Mouse (Mus musculus) hindbrain, embryonic 11.5 days (tissue): Measurements from ENCODE around the gene D3Ertd254e. TPM values are rescaled to one million over a fixed set of nuclear protein-coding genes. Genes with fewer than 3 reads are reported as not detected.

Experiments used
- ATAC-seq: fragments of 200-750 bp; cut with Nextera tagmentation; 2 replicates; pipeline ENCODE4 v1.8.0; 2017; ENCODE audit warnings: mild to moderate bottlenecking, moderate TSS enrichment, moderate library complexity; ENCODE audit not compliant: low FRiP score
- DNase-seq: peaks from one replicate; pipeline ENCODE4 v3.0.0-alpha.2; 2015; ENCODE audit warnings: low spot score
- H3K27ac ChIP-seq: fragments of 300-500 bp; sonication (generic); 2 replicates; pipeline ENCODE4 v1.5.1; 2014; ENCODE audit warnings: mild to moderate bottlenecking, low read depth, low read length
- H3K27me3 ChIP-seq: fragments of 300-500 bp; sonication (generic); 2 replicates; pipeline ENCODE4 v1.6.1; 2014; ENCODE audit warnings: mild to moderate bottlenecking, low read length, moderate library complexity, mixed read lengths; ENCODE audit not compliant: control insufficient read depth, insufficient read depth
- H3K36me3 ChIP-seq: fragments of 300-500 bp; sonication (generic); 2 replicates; pipeline ENCODE4 v1.6.1; 2014; ENCODE audit warnings: mild to moderate bottlenecking, low read length, moderate library complexity, mixed read lengths; ENCODE audit not compliant: control insufficient read depth, insufficient read depth
- H3K4me1 ChIP-seq: fragments of 300-500 bp; sonication (generic); replicated peaks from 2 replicates; pipeline ENCODE4 v1.6.1; 2014; ENCODE audit warnings: low read length, mixed read lengths; ENCODE audit not compliant: control insufficient read depth, insufficient read depth
- H3K4me2 ChIP-seq: fragments of 300-500 bp; sonication (generic); replicated peaks from 2 replicates; pipeline ENCODE4 v1.6.1; 2014; ENCODE audit warnings: mild to moderate bottlenecking, low read depth, low read length
- H3K4me3 ChIP-seq: fragments of 300-500 bp; sonication (generic); 2 replicates; pipeline ENCODE4 v1.5.1; 2014; ENCODE audit warnings: low read depth, low read length
- H3K9ac ChIP-seq: fragments of 300-500 bp; sonication (generic); 2 replicates; pipeline ENCODE4 v1.6.1; 2014; ENCODE audit warnings: low read depth, low read length
- H3K9me3 ChIP-seq: fragments of 300-500 bp; sonication (generic); 2 replicates; pipeline ENCODE4 v1.6.1; 2016; ENCODE audit warnings: low read length; ENCODE audit not compliant: control insufficient read depth
- WGBS: fragments of 180-500 bp; shearing (Covaris S2); extraction: QIAGEN DNeasy Blood & Tissue Kit; methylation state at CpG from one replicate; pipeline ENCODE4 v1.1.7; 2014; 5-methylcytosine and 5-hydroxymethylcytosine counted together
- polyA plus RNA-seq: library from polyadenylated mRNA; unstranded; fragments of >200 nt; fragmentation: Nextera tagmentation; extraction: Ambion mirVana; gene quantifications from 2 replicates; pipeline ENCODE4 v1.2.1, GENCODE M21; 2014

Gene D3Ertd254e
- polyA plus RNA-seq, 1 experiment from 2014 or later, result 11.6 TPM

DNA sequence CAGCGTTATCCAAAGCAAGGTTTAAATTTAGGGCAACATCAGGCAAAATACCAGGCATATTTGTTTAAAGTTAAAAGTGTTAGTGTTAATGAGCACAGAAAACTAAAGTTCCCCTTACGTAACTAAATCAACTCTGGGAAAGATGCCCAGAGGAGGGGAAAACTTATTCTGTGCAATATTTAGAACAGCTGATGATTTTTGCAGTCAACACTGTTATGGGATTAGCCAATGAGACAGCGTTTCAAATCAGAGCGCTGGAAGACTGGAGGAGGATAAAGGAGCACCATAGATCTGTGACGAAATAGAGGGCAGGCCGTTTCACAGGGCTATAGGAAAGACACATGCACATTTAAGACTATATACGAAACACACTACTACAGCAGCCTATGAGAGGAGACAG lies 52.1 kb downstream of the D3Ertd254e start:
- no peak overlapping the region for H3K4me2 ChIP-seq
- H3K27me3 ChIP-seq, result no peaks in the 10 kb centered on the region
- H3K9me3 ChIP-seq, result no peaks in the 10 kb centered on the region
- ATAC-seq (no peak), DNase-seq (no peak)
- H3K36me3 ChIP-seq, result no peaks in the 10 kb centered on the region
- 80% methylated on average over 7 of the region's 7 CpGs for WGBS
- H3K4me3 ChIP-seq, result no peak overlapping the region
- no peak overlapping the region for H3K9ac ChIP-seq
- no peak overlapping the region for H3K27ac ChIP-seq
- H3K4me1 ChIP-seq, result no peaks in the 10 kb centered on the region

DNA sequence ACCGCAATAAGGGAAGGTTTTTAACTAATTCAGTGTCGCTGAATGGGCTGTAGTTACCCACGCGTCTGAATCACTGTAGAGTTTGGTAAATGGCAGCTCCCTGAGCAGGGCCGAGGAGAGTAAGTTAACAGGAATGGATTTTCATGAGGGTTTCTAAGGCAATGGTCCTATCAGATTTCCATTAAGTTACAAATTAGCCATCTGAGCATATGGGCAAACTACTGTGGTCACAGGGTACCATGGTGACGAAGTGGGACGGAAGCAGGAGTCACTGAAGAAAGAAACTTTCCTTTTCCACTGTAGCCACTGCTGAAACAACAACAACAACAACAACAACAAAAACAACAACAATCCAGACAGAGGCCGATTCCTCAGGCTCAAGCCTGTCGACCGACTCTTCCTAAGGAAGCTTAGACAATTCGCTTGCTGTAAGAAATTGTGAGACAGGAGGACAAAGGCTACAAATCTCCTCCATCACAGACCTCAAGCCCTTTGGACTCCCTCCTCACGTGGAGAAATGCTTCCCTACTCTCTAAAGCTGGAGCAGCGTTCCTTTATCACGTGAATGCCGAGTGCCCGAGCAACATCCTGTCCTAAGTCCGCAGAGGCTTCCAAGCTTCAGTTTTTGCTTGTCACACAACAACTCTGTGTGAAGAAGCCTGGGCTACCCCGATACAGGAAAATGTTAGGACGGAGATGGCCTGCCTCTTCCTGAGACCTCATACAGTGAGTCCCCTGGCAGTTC lies 56.9 kb downstream of the D3Ertd254e start:
- Histone ChIP-seq H3K9me3 (no peaks in the 10 kb centered on the region), H3K36me3 (no peaks in the 10 kb centered on the region), H3K9ac (no peak overlapping the region), H3K4me3 (no peak overlapping the region), H3K27ac (no peak overlapping the region), H3K27me3 (no peaks in the 10 kb centered on the region), H3K4me1 (no peaks in the 10 kb centered on the region), H3K4me2 (no peak overlapping the region)
- WGBS, result 77% methylated on average over 19 of the region's 19 CpGs
- DNase-seq, result no peak
- no peak for ATAC-seq

DNA sequence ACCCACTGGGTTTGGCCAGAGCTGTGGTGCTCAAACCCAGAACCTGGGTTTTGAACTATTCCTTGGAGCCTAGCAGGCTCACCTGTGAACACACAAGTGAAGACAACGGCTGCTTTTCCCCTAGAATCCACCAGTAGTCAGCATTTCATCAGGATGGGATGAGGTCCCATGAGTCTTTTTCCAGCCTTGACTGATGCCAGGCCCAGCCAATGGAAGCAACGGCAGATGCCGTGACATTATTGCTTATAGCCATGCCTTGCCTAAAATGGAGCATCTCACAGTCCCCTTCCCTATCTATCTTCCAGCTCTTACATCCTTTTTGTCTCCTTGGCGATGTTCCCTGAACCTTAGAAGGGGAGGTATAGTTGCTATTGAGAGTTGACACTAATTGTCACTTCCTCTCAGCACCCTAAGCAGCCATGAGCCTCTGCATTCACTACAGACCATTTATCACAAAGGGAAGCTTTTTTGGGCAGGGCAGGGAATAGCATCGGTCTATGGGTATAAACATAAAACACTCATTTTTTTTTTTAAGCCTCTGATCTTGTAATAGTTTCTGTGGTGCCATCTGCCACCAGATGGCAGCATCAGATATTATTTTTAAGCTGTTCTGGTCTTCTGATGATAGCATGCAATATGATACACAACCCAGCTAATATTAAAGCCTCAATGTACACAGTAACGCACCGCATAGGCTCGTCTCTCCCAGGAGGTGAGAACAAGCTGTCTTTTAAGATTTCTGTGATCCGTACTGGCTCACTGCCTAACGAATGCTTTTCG lies 59.1 kb downstream of the D3Ertd254e start:
- ATAC-seq, result no peak
- H3K27me3 ChIP-seq, result no peaks in the 10 kb centered on the region
- WGBS, result 74% methylated on average over 11 of the region's 11 CpGs

DNA sequence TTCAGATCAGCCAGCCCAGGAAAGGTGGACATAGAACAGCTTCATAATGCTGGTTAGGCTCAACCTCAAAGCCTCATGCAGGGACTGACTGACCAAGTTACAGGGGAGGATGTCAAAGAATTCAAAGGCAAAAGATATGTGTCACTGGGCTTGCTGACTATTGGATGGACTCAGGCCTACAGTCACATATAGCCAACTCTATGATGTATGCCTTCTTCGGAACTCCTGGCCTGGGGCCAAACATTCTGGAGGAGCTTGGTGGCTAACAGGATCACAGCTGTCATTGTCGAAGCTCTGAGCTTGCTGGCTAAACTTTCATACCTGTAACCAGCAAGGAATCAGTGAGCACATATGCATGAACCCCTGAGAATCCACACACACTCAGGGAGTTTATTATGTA lies 60.1 kb downstream of the D3Ertd254e start:
- H3K27me3 ChIP-seq, result no peaks in the 10 kb centered on the region
- H3K36me3 ChIP-seq, result no peaks in the 10 kb centered on the region
- ATAC-seq, result no peak
- 80% methylated on average over 2 of the region's 2 CpGs for WGBS
- no peak overlapping the region for H3K4me3 ChIP-seq
- no peak overlapping the region for H3K9ac ChIP-seq
- H3K27ac ChIP-seq, result no peak overlapping the region
- H3K4me1 ChIP-seq, result no peaks in the 10 kb centered on the region
- H3K4me2 ChIP-seq, result no peak overlapping the region
- no peaks in the 10 kb centered on the region for H3K9me3 ChIP-seq
- no peak for DNase-seq

More for the DNA sequence above, 59.1 kb downstream of the D3Ertd254e start:
- Histone ChIP-seq H3K4me1 (no peaks in the 10 kb centered on the region), H3K9me3 (no peaks in the 10 kb centered on the region), H3K27ac (no peak overlapping the region), H3K4me3 (no peak overlapping the region), H3K4me2 (no peak overlapping the region), H3K9ac (no peak overlapping the region), H3K36me3 (no peaks in the 10 kb centered on the region)
- DNase-seq, result peak; percentile 60

DNA sequence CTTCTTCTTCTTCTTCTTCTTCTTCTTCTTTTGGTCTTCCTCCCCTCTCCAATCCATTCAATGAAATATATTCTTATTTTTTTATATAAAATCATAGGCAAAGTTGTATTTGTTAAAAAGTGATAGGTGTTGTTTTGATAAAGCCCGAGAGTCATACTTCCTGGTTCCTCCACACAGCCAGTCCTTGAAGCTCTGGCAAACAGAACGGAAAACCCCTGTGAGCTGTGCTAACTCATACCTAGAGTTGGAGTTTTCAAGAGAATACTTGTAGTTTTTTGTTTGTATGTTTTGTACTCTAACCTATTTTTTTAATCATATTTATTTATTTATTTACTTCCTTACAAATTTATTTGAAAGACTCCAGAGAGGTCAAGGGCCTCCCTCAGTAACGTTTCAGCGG lies 61.9 kb downstream of the D3Ertd254e start:
- WGBS, result 89% methylated on average over 4 of the region's 4 CpGs
- no peak for ATAC-seq

More for the DNA sequence above, 61.9 kb downstream of the D3Ertd254e start:
- H3K4me2 ChIP-seq, result no peak overlapping the region
- H3K9me3 ChIP-seq, result no peaks in the 10 kb centered on the region
- H3K4me3 ChIP-seq, result no peak overlapping the region
- no peak overlapping the region for H3K9ac ChIP-seq
- H3K4me1 ChIP-seq, result no peaks in the 10 kb centered on the region
- no peak for DNase-seq
- H3K36me3 ChIP-seq, result no peaks in the 10 kb centered on the region
- no peak overlapping the region for H3K27ac ChIP-seq
- no peaks in the 10 kb centered on the region for H3K27me3 ChIP-seq

Other genes starting within 250 kb of the D3Ertd254e start
- gene Dcun1d1, start 213.6 kb upstream of the D3Ertd254e start, polyA plus RNA-seq, result 107 and 112 TPM in 2 replicates
- gene Mccc1, start 150.3 kb upstream of the D3Ertd254e start, polyA plus RNA-seq, result 31.3 and 35.7 TPM in 2 replicates
- not detected in 2 replicates for gene Ccdc144b, start 97.5 kb upstream of the D3Ertd254e start, polyA plus RNA-seq
- gene Acad9, start 85.0 kb upstream of the D3Ertd254e start, polyA plus RNA-seq, result 89.2 TPM in 2 replicates
- gene Qrfpr, start 71.3 kb downstream of the D3Ertd254e start, polyA plus RNA-seq, result 0.09 TPM in 1 of 2 replicates, not detected in the other